Mouse (Mus musculus) c-Kit-positive CD71-positive TER-119-negative erythroid progenitor cells, embryonic 14.5 days (primary cell): ENCODE measurements at regions not wholly inside any gene's neighbourhood (a gene's known extent, or its start where the extent isn't known, plus 50 kb on each side); places are given as distances from the start of the nearest gene placed in this dataset.
A peak's percentile ranks its signal among the peaks of the same experiment; 100 is the strongest.

Source experiments
- DNase-seq: peaks from one replicate; pipeline ENCODE4 v3.0.0-alpha.2; 2013; ENCODE audit warnings: low read depth

DNA sequence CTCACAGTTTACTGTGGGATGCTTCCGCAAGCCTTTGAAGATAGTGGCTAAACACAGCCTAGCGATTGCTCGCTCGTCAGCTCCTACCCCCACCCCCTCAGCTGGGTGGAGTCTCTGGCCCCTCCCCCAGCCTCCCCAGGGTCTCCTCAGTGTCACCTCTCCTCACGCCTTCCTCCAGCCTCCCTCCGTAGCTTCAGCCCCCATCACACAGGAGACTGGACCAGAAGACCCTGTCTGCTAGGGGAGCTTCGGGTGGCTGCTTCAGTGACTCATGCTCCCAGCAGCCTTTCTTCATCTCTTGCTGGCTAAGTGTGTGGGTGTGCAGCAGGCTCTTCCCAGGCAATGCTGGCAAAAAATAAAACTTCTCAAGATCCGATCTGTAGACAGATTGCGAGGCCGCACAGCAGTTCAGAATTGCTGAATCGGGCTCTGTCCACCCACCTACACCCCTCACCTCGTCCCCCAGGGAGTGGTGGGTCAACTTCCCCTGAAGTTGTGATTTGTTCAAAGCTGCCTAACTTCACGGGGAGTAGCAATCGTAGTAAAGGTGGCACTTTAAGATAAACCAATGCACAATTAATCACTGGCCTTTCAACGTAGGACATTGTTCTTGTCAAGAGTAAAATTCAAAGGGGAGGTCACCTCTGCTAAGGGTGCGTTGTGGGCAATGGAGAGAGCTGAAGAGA lies 61.2 kb upstream of the Ankrd28 start:
- DNase-seq: no peak

DNA sequence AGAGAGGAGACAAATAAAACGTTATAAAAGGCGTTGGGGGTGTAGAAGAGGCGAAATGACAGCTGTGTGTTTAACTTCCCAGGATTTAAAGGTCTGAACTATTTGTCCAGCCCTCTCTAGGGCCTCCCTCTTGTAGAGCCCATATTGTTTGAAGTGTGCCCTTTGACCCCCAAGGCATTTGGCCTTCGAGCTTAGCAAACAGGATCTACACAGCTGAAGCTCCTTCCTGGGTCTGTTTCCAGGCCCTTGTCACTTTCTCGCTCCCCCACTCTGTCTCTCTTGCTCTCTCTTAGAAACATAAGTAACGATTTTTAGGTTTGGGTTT lies 61.7 kb upstream of the Ankrd28 start:
- DNase-seq: no peak

- no peak for DNase-seq
Measured at GRCm38 (mm10) chr14:31896500-31896899, 66.0 kb upstream of the Ankrd28 start.

GRCm38 (mm10) chr14:31899504-31899903 lies 69.1 kb upstream of the Ankrd28 start:
- DNase-seq: no peak

- no peak for DNase-seq
Measured at GRCm38 (mm10) chr14:31899906-31900305, 69.5 kb upstream of the Ankrd28 start.

DNA sequence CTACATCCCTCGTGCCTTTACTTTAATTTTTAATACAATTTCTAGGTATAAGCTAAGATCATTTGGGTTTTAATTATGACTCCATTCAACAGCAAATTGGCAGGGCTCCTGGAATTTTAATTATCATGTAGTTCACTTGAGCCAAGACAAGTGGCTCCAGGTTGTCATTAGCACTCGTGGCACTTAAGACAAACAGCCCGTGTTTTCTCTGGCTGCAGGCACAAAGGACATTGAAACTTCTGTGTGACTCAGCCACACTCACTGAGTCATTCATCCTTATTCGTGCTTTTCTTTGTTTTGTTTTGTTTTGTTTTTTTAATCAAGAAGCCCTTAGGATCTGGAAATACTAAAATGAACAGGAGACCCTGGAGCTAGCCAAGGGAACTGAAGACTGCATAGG lies 71.5 kb upstream of the Ankrd28 start:
- no peak for DNase-seq

- DNase-seq: no peak
Measured at GRCm38 (mm10) chr14:31903664-31904063, 73.2 kb upstream of the Ankrd28 start.

DNA sequence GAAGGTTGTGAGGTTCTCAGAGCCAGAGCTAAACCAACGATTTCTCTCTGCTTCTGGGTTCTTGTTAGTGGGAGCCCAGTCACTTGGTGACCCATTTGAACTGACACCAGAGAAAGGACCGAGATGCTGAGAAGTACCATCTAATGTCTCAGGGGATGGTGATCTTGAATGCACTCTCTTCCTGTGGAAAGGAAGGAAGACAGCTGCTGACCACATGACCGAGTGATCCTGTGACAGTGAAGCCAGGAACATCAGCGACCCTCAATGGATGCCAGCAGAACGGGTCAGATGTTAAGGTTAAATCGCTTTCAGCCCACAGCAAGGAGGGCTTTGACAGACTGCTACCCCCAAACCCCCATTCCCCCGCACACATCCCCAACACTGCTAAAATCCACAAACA lies 78.1 kb upstream of the Ankrd28 start:
- no peak for DNase-seq

DNA sequence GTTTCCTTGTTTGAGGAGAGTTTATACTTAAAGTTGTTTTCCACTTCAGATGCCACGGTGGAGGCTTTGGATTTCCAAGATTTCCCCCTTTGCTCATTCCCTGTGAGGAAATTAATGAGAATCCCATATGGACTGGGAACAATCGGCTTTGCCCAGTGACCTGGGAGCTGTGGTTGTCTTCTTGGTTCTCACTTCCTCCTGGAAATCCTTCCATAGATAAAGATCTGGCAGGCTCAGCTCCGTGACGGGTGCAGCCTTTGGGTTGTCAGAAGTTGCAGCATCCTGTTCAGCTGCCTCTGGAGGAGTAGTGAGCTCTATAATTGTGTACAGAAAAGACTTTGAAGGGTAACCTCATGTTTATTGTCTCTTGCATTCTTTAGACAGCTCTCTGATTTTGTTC lies 78.8 kb upstream of the Ankrd28 start:
- no peak for DNase-seq

DNA sequence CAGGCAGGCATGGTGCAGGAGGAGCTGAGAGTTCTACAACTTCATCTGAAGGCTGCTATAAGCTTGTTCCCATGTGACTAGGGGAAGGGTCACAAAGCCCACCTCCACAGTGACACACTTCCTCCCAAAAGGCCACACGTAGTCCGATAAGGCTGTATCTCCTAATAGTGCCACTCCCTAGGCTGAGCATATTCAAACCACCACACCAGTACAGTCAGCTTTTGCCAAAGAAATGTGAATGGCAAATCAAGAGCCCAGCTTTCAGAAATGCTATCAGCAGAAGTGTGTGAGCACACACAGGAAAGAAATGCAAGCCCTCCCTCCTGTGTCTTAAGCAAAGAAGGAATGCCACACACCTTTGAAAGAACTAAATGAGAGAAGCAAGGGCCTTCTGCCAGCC lies 80.4 kb upstream of the Ankrd28 start:
- no peak for DNase-seq

DNA sequence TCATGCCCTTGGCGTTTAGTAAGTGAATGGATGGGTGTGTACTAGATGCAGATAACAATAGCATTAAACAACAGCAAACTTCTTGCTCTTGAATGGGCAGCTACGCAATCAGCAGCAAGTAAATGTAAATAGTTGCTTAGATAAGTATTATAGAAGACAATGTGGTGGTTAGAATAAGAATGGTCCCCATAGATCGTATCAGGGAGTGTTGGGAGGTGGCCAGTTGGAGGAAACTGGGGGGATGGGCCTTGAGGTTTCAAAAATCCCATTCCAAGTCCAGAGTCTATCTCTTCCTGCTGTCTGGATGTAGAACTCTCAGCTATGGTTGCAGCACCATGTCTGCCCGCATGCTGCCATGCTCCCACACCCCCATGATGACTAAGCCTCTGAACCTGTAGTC lies 88.0 kb upstream of the Ankrd28 start:
- no peak for DNase-seq

DNA sequence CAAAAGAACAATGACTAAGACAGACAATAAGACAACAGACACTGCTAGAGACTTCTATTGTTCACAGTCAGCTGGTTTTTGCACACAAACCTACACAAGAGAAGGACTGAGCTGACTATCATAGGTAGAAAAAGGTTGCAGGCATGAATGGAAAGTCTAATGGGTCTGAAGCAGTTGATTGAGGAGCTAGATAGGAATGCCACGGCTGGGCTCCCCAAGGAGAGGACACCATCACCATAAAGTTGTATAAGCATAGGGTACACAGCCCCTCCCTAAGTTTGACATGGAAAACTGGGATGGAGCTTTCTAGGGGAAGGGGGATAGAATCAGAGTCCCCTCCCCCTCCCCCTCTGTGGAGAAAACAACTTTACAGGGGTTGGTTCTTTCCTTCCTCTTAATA lies 88.5 kb upstream of the Ankrd28 start:
- no peak for DNase-seq

GRCm38 (mm10) chr14:31929161-31929707 lies 98.8 kb upstream of the Ankrd28 start:
- peak; percentile 15 for DNase-seq

GRCm38 (mm10) chr14:31930367-31930766 lies 98.4 kb upstream of the Galnt15 start:
- DNase-seq: no peak

- no peak for DNase-seq
Measured at GRCm38 (mm10) chr14:31931971-31932370, 96.8 kb upstream of the Galnt15 start.

DNA sequence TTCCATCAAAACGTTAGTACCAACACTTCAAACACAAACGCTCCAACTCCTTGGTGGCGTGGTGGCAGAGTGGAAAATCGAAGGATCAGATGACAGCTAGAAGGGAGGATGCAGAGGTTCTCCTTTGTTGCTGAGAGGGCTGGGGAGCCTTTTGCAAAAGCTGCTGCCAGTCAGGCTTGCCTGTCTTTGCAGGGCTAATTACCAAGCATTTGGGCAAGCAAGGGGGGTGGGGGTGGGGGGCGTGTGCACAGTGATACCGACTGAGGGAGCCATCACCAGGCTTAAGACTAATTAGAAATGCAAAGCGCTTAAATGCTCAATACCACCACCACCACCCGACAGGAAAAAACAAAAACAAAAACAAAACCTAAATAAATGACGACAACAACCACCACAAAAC lies 95.3 kb upstream of the Galnt15 start:
- DNase-seq: no peak

DNA sequence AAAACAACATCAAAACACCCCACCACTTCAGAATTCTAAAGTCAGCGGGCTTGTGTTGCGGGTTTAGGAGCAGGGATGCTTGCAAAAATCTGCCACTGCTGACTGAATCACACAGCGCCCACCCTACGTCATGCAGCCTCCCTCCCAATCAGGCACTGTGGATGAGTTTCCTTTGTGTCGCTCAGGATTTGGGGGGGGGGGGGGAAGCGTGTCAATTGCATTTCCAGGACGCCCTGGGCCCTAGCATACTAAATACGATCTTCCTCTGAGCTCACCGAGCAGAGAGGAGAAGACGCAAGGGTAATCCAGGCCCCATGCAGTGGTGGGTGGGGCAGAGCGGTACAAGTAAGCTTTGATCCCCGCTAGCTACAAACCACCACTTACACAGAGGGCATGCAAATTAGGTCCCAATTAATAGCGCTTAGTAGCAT lies 94.9 kb upstream of the Galnt15 start:
- DNase-seq: no peak

GRCm38 (mm10) chr14:31934321-31934720 lies 94.5 kb upstream of the Galnt15 start:
- DNase-seq: no peak

DNA sequence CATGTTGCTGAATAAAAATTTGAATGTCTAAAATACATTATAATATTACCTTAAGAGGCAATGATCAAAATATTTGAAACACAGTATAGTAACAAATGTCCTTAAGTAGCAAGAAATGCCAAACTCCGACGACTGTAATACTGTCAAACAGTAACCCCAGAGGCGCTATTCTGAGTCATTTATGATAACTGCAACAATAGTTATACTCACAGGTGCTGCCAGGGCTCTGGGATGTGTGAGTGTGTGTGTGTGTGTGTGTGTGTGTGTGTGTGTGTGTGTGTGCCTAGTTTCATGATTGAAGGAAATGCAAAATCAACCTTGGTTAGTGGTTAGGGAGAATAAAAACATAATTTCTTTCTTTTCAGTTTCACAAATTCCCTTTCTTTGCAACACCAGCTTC lies 94.0 kb upstream of the Galnt15 start:
- no peak for DNase-seq

GRCm38 (mm10) chr14:31935411-31935810 lies 93.4 kb upstream of the Galnt15 start:
- no peak for DNase-seq

DNA sequence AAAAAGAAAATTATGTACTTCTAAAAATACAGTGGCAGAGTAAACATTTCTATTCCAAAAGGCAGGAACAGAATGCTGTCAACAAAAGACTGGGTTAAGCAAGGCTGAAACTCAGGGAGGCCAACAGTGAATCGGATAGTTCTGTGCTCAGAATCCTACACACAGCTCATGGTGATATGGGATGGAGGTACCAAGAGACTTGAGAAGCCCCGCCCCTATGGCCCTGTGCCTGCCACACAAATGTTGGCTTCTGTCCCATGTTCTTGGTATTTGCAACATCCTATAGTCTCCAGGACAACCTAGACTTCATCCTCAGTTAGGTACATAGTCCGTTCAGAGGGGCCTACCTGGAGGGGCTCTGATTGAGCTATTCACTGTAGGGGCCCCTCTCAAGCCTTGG lies 92.2 kb upstream of the Galnt15 start:
- DNase-seq: no peak

DNA sequence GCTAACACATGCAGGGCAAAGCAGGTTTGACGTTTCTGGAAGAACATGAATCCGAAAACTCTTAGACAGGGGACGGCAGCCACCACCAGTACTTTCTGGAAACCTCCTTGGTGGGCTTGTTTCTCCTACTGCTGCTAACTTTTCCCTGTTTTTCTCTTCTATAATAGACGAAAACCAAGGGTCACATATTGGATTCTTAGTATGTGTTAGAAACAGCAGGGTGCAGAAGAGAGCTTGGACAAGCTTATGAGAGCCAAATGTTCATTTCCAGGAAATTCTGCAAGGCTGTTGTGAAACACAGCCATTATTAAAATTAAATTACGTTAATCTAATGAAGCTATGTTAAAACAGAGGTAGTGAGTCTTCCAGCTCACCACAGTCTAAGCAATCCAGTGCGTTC lies 87.9 kb upstream of the Galnt15 start:
- no peak for DNase-seq

GRCm38 (mm10) chr14:31942266-31942960 lies 86.4 kb upstream of the Galnt15 start:
- DNase-seq: no peak

DNA sequence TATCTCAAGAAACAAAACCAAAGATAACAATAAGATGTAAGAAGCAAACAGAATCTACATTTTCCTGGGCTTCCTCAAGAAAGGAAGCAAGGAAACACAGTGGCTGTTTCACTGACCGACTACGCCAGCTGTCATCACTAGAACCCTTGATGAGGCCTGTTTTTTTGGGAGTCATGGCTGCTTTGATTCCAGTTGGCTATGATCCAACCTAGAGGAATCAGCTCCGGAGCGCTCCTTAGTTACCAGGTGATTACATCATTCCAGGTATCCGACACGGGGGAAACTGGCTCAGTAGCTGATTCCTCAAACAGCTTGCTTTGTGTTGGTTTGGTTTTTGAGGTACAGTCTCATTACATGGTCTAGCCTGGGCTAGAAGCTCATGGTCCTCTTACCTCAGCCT lies 84.1 kb upstream of the Galnt15 start:
- DNase-seq: no peak
